Mouse (Mus musculus): Measurements from ENCODE around the gene Fbxo48. TPM values are rescaled to one million over a fixed set of nuclear protein-coding genes. Genes with fewer than 3 reads are reported as not detected.

Gene Fbxo48
- polyA plus RNA-seq, 1 experiment from 2014 or later: 0.48 TPM

- H3K4me3 ChIP-seq (ENCODE audit: low read depth, low read length): no peak overlapping the region
- no peaks in the 10 kb centered on the region for H3K9me3 ChIP-seq (replicated peaks; ENCODE audit: control insufficient read depth, low read length, poor library complexity, severe bottlenecking)
- 88% methylated on average over 7 of the region's 7 CpGs for WGBS
- no peak overlapping the region for H3K4me2 ChIP-seq (ENCODE audit: low read length)
- no peaks in the 10 kb centered on the region for H3K27me3 ChIP-seq (ENCODE audit: control insufficient read depth, insufficient read depth, low read depth, low read length)
- peaks cover 6% of the 10 kb centered on the region for H3K36me3 ChIP-seq (ENCODE audit: control insufficient read depth, insufficient read depth, low read length)
- H3K4me1 ChIP-seq (ENCODE audit: control insufficient read depth, insufficient read depth, low read length): no peaks in the 10 kb centered on the region
- no peak overlapping the region for H3K9ac ChIP-seq (ENCODE audit: low read depth, low read length)
- no peak for ATAC-seq
- H3K27ac ChIP-seq (ENCODE audit: low read length): no peak overlapping the region
Observed at GRCm38 (mm10) chr11:16986550-16987187, 35.5 kb downstream of the Fbxo48 start.

- no peaks in the 10 kb centered on the region for H3K9me3 ChIP-seq (replicated peaks; ENCODE audit: control insufficient read depth, low read length, poor library complexity, severe bottlenecking)
- H3K4me3 ChIP-seq (ENCODE audit: low read depth, low read length): no peak overlapping the region
- H3K27me3 ChIP-seq (ENCODE audit: control insufficient read depth, insufficient read depth, low read depth, low read length): no peaks in the 10 kb centered on the region
- H3K4me2 ChIP-seq (ENCODE audit: low read length): no peak overlapping the region
- H3K9ac ChIP-seq (ENCODE audit: low read depth, low read length): no peak overlapping the region
- no peak for ATAC-seq
- 85% methylated on average over 6 of the region's 6 CpGs for WGBS
- no peaks in the 10 kb centered on the region for H3K4me1 ChIP-seq (ENCODE audit: control insufficient read depth, insufficient read depth, low read length)
- peaks cover 6% of the 10 kb centered on the region for H3K36me3 ChIP-seq (ENCODE audit: control insufficient read depth, insufficient read depth, low read length)
- H3K27ac ChIP-seq (ENCODE audit: low read length): no peak overlapping the region
Observed at GRCm38 (mm10) chr11:16987745-16988328, 36.7 kb downstream of the Fbxo48 start.

GRCm38 (mm10) chr11:16989885-16990284, 38.7 kb downstream of the Fbxo48 start:
- Histone ChIP-seq H3K9ac (ENCODE audit: low read depth, low read length) (no peak overlapping the region), H3K27ac (ENCODE audit: low read length) (no peak overlapping the region), H3K4me1 (ENCODE audit: control insufficient read depth, insufficient read depth, low read length) (no peaks in the 10 kb centered on the region), H3K4me3 (ENCODE audit: low read depth, low read length) (no peak overlapping the region), H3K27me3 (ENCODE audit: control insufficient read depth, insufficient read depth, low read depth, low read length) (no peaks in the 10 kb centered on the region), H3K4me2 (ENCODE audit: low read length) (no peak overlapping the region), H3K36me3 (ENCODE audit: control insufficient read depth, insufficient read depth, low read length) (peaks cover 6% of the 10 kb centered on the region), H3K9me3 (replicated peaks; ENCODE audit: control insufficient read depth, low read length, poor library complexity, severe bottlenecking) (no peaks in the 10 kb centered on the region)
- no peak for ATAC-seq
- WGBS: 89% methylated on average over 5 of the region's 5 CpGs

GRCm38 (mm10) chr11:16992880-16993279, 41.7 kb downstream of the Fbxo48 start:
- Histone ChIP-seq H3K4me3 (ENCODE audit: low read depth, low read length) (no peak overlapping the region), H3K4me2 (ENCODE audit: low read length) (no peak overlapping the region), H3K36me3 (ENCODE audit: control insufficient read depth, insufficient read depth, low read length) (peaks cover 6% of the 10 kb centered on the region; the same call in 1 of the 2 replicates), H3K27me3 (ENCODE audit: control insufficient read depth, insufficient read depth, low read depth, low read length) (no peaks in the 10 kb centered on the region), H3K4me1 (ENCODE audit: control insufficient read depth, insufficient read depth, low read length) (no peaks in the 10 kb centered on the region), H3K9me3 (replicated peaks; ENCODE audit: control insufficient read depth, low read length, poor library complexity, severe bottlenecking) (no peaks in the 10 kb centered on the region), H3K27ac (ENCODE audit: low read length) (no peak overlapping the region), H3K9ac (ENCODE audit: low read depth, low read length) (no peak overlapping the region)
- WGBS: 82% methylated on average over 6 of the region's 6 CpGs
- no peak for ATAC-seq

GRCm38 (mm10) chr11:16996818-16997217, 45.6 kb downstream of the Fbxo48 start:
- no peaks in the 10 kb centered on the region; the same call in 1 of the 2 replicates for H3K36me3 ChIP-seq (ENCODE audit: control insufficient read depth, insufficient read depth, low read length)
- ATAC-seq: no peak
- no peak overlapping the region for H3K4me2 ChIP-seq (ENCODE audit: low read length)
- no peaks in the 10 kb centered on the region for H3K27me3 ChIP-seq (ENCODE audit: control insufficient read depth, insufficient read depth, low read depth, low read length)
- H3K9me3 ChIP-seq (replicated peaks; ENCODE audit: control insufficient read depth, low read length, poor library complexity, severe bottlenecking): no peaks in the 10 kb centered on the region
- H3K4me1 ChIP-seq (ENCODE audit: control insufficient read depth, insufficient read depth, low read length): no peaks in the 10 kb centered on the region
- H3K27ac ChIP-seq (ENCODE audit: low read length): no peak overlapping the region
- no peak overlapping the region for H3K9ac ChIP-seq (ENCODE audit: low read depth, low read length)
- H3K4me3 ChIP-seq (ENCODE audit: low read depth, low read length): no peak overlapping the region

GRCm38 (mm10) chr11:16997465-16997864, 46.3 kb downstream of the Fbxo48 start:
- Histone ChIP-seq H3K4me3 (ENCODE audit: low read depth, low read length) (no peak overlapping the region), H3K36me3 (ENCODE audit: control insufficient read depth, insufficient read depth, low read length) (no peaks in the 10 kb centered on the region; the same call in 1 of the 2 replicates), H3K4me1 (ENCODE audit: control insufficient read depth, insufficient read depth, low read length) (no peaks in the 10 kb centered on the region), H3K27ac (ENCODE audit: low read length) (no peak overlapping the region), H3K27me3 (ENCODE audit: control insufficient read depth, insufficient read depth, low read depth, low read length) (no peaks in the 10 kb centered on the region), H3K9me3 (replicated peaks; ENCODE audit: control insufficient read depth, low read length, poor library complexity, severe bottlenecking) (no peaks in the 10 kb centered on the region), H3K4me2 (ENCODE audit: low read length) (no peak overlapping the region), H3K9ac (ENCODE audit: low read depth, low read length) (no peak overlapping the region)
- ATAC-seq: no peak

- Histone ChIP-seq H3K4me1 (ENCODE audit: control insufficient read depth, insufficient read depth, low read length) (no peaks in the 10 kb centered on the region), H3K36me3 (ENCODE audit: control insufficient read depth, insufficient read depth, low read length) (no peaks in the 10 kb centered on the region; the same call in 1 of the 2 replicates), H3K4me3 (ENCODE audit: low read depth, low read length) (no peak overlapping the region), H3K27ac (ENCODE audit: low read length) (no peak overlapping the region), H3K4me2 (ENCODE audit: low read length) (no peak overlapping the region), H3K9ac (ENCODE audit: low read depth, low read length) (no peak overlapping the region), H3K9me3 (replicated peaks; ENCODE audit: control insufficient read depth, low read length, poor library complexity, severe bottlenecking) (no peaks in the 10 kb centered on the region), H3K27me3 (ENCODE audit: control insufficient read depth, insufficient read depth, low read depth, low read length) (no peaks in the 10 kb centered on the region)
- 91% methylated on average over 4 of the region's 4 CpGs for WGBS
- no peak for ATAC-seq
Observed at GRCm38 (mm10) chr11:16999387-16999786, 48.2 kb downstream of the Fbxo48 start.

- no peak overlapping the region for H3K4me3 ChIP-seq (ENCODE audit: low read depth, low read length)
- H3K9me3 ChIP-seq (replicated peaks; ENCODE audit: control insufficient read depth, low read length, poor library complexity, severe bottlenecking): no peaks in the 10 kb centered on the region
- no peaks in the 10 kb centered on the region for H3K36me3 ChIP-seq (ENCODE audit: control insufficient read depth, insufficient read depth, low read length)
- ATAC-seq: no peak
- H3K4me1 ChIP-seq (ENCODE audit: control insufficient read depth, insufficient read depth, low read length): no peaks in the 10 kb centered on the region
- no peaks in the 10 kb centered on the region for H3K27me3 ChIP-seq (ENCODE audit: control insufficient read depth, insufficient read depth, low read depth, low read length)
- H3K9ac ChIP-seq (ENCODE audit: low read depth, low read length): no peak overlapping the region
- no peak overlapping the region for H3K4me2 ChIP-seq (ENCODE audit: low read length)
- H3K27ac ChIP-seq (ENCODE audit: low read length): no peak overlapping the region
Observed at GRCm38 (mm10) chr11:16999933-17000332, 48.8 kb downstream of the Fbxo48 start.

- no peaks in the 10 kb centered on the region for H3K9me3 ChIP-seq (replicated peaks; ENCODE audit: control insufficient read depth, low read length, poor library complexity, severe bottlenecking)
- no peak overlapping the region for H3K27ac ChIP-seq (ENCODE audit: low read length)
- H3K4me1 ChIP-seq (ENCODE audit: control insufficient read depth, insufficient read depth, low read length): no peaks in the 10 kb centered on the region
- WGBS: 85% methylated on average over 9 of the region's 9 CpGs
- H3K27me3 ChIP-seq (ENCODE audit: control insufficient read depth, insufficient read depth, low read depth, low read length): no peaks in the 10 kb centered on the region
- no peak overlapping the region for H3K9ac ChIP-seq (ENCODE audit: low read depth, low read length)
- no peak overlapping the region for H3K4me3 ChIP-seq (ENCODE audit: low read depth, low read length)
- H3K36me3 ChIP-seq (ENCODE audit: control insufficient read depth, insufficient read depth, low read length): no peaks in the 10 kb centered on the region
- H3K4me2 ChIP-seq (ENCODE audit: low read length): no peak overlapping the region
- ATAC-seq: no peak
Observed at GRCm38 (mm10) chr11:17000353-17001334, 49.5 kb downstream of the Fbxo48 start.

All from midbrain, embryonic 16.5 days (tissue).